Mouse (Mus musculus) 3T3-L1 (cell line): Measurements from ENCODE around the gene Ttll6.

Source experiments
- DNase-seq: peaks from one replicate; pipeline ENCODE4 v3.0.0-alpha.2; 2015; ENCODE audit warnings: low read depth, low spot score

Ttll6 gene

GRCm38 (mm10) chr11:96168125-96168524, 34.5 kb downstream of the Ttll6 start:
- DNase-seq, result no peak

GRCm38 (mm10) chr11:96169016-96169415, 35.4 kb downstream of the Ttll6 start:
- DNase-seq, result no peak

GRCm38 (mm10) chr11:96170711-96171379, 37.3 kb downstream of the Ttll6 start:
- DNase-seq, result no peak

DNA sequence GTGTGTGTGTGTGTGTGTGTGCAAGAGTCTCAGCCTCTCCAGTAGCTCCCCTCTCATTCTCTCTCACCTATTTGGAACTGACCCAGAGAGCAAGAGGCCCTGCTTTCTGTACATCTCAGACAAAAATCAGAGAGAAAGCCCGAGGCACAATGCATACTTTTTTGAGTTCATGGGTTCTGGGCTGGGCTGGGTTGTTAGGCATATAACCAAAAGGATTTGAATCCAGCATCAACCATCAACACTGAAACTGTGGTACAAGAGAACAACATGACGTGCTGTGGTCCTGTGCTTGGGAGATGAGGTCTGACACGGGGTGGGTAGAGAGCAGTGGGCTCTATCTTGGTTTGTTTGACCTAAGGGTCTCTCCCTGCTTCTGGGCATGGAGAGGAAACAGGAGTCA, 38.0 kb downstream of the Ttll6 start:
- no peak for DNase-seq

DNA sequence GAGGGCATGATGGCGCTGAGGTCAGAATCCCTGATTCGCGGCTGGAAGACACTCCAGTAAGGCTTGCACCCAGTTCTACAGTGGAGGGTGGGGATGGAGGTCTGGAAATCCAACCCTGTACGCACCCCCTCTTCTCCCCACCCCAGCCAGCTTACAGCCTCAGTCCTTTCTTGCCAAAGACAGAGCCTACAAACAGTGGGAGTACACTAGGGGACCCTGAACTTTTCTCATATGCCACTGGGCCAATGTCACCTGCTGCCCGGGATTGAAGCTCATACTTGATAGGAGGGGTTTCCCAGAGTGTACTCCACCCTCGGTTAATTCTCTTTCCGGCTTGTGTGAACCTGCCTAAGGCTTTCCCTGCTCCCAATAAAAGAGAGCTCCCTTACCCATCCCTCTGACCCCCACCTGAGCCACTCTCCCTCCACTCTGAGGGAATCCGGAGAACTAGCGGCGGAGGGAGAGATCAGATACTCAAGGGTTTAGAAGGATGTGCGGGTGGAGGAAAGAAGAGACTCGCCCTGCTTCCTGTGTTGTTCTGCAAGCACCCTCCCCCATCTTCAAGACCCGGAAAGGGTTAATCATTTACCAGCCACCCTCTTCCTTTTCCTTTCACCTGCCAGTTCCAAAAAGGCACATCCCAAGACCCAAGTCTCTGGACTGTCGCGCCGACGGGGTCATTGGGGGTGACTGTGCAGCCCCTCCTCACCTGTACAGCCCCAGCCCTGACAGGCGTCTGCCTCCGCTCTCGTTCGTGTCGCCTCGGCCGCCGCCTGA, 39.1 kb downstream of the Ttll6 start:
- DNase-seq, result no peak

DNA sequence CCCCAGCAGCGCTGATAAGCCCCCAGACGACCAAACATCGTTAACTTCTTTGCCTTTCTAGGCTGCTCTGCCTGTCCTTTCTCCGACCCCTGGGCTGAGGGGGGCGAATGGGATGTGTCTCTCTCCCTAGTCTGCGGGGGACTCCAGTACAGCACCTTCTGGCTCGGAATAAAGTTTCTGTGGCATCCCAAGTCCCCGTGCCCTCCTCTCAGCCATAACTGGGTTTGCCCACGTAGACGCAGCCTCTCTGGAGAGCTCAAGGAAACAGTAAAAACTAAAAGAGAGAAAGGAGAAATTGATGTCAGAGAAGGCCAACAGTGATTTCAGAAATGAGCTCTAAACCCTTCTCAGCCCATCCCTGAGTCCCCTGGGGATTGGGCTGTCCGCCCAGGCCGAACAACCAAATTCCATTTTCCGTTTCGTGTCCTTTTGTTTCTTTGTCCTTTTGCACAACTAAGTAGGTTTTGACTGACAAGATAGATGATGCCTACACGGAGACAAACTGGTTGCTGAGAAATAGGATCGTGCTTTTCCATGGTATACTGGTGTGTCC, 39.8 kb downstream of the Ttll6 start:
- DNase-seq, result no peak

DNA sequence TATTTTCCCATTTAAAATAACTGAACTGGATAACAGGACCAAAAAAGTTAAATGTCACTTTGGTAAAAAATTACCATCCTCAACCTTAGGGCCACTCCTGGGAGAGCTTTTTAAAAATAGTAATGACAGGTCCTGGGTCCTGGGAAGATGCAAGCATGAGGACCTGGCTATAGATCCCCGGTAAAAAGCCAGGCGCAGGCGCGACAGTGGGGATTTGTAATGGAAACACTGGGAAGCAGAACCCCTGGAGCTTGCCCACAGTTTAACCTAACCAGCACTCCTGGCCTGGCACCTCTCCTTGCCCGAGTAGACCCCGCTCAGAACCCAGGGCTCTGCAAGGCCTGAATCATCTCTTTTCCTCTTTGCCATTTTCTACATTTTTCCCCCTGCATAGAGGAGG, 41.3 kb downstream of the Ttll6 start:
- DNase-seq, result no peak

- DNase-seq, result no peak
Measured at GRCm38 (mm10) chr11:96175511-96175910, 41.9 kb downstream of the Ttll6 start.

DNA sequence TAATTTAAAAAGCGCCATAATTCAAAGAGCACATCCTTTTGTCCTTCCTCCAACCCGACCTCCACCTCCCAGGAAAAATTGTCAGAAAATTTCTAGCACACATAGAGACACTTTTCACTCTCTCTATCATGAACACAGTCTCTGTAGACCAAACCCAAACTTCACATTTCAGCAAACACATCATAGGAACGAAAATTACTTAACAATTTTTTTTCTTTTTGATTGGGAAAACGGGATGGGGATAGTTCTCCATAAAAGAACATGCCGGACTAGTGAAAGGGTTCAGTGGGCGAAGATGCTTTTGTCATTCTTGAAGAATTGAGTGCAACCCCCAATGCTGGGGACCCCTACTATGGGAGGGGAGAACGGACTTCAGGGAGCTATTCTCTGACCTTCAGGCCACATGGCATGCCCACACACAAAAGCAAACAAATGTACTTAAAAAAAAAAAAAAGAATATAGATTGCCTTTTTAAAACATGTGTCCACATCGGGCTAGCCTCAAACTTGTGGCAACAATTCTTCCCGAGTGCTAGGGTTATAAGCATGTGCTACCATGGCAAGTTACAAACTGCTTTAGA, 42.5 kb downstream of the Ttll6 start:
- no peak for DNase-seq

GRCm38 (mm10) chr11:96176841-96177240, 43.3 kb downstream of the Ttll6 start:
- DNase-seq, result no peak

GRCm38 (mm10) chr11:96177546-96178174, 44.1 kb downstream of the Ttll6 start:
- DNase-seq, result no peak

GRCm38 (mm10) chr11:96178356-96178755, 44.8 kb downstream of the Ttll6 start:
- DNase-seq, result no peak

- DNase-seq, result no peak
Measured at GRCm38 (mm10) chr11:96178911-96179503, 45.4 kb downstream of the Ttll6 start.

DNA sequence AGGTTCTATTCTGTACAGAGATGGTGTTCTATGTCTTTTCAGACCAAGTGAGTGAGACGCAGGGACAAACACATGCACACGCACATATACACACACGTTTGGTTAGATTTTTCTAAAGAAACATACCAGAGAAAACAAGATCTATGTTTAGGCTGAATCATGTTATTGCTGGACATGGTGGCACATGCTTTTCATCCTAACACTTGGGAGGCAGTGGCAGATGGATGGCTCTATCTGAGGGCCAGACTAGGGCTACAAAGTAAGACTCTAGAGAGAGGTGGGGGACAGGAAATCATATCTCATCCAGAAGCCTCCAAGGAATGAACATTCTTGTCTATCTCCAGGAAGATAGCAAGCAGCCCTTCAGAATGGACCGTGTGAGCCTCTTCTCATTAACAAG, 47.5 kb downstream of the Ttll6 start:
- DNase-seq, result no peak

DNA sequence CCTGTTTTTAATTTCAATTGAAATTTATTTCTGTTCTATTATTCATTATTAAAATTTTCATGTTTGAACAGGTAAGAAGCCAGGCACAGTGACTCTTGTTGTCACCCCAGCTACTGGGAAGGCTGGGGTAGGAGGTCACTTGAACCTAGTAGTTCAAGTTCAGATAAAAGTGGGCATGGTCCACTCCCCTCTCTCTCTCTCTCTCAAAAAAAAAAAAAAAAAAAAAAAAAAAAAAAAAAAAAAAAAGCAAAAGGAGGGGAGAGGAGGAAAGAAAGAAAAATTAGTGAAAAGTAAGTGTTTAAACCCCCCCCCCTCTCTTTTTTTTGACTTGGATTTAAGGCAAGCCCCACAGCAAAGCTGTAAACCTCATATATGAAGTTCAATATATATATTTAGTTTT, 50.6 kb downstream of the Ttll6 start:
- no peak for DNase-seq

GRCm38 (mm10) chr11:96187321-96187720, 53.7 kb downstream of the Ttll6 start:
- DNase-seq, result no peak

- no peak for DNase-seq
Measured at GRCm38 (mm10) chr11:96189810-96190522, 56.4 kb downstream of the Ttll6 start.

DNA sequence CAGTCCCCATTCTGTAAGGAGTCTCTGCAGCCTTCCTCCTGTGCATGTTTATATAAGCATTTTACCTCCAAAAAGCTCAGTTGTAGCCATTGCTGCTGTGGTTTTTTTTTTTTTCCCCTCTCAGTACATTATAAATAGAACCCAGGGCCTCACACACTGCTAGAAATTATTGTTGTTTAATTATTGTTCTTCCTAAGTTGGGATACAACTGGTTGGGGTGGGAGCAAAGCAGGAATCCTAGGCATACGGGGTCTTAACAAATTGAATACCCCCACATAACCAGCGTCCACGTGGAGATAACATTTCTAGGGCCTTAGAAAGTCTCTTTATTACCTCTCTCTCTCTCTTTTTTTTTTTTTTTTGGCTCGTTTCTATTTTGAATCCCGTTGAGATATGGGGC, 57.5 kb downstream of the Ttll6 start:
- DNase-seq, result no peak

DNA sequence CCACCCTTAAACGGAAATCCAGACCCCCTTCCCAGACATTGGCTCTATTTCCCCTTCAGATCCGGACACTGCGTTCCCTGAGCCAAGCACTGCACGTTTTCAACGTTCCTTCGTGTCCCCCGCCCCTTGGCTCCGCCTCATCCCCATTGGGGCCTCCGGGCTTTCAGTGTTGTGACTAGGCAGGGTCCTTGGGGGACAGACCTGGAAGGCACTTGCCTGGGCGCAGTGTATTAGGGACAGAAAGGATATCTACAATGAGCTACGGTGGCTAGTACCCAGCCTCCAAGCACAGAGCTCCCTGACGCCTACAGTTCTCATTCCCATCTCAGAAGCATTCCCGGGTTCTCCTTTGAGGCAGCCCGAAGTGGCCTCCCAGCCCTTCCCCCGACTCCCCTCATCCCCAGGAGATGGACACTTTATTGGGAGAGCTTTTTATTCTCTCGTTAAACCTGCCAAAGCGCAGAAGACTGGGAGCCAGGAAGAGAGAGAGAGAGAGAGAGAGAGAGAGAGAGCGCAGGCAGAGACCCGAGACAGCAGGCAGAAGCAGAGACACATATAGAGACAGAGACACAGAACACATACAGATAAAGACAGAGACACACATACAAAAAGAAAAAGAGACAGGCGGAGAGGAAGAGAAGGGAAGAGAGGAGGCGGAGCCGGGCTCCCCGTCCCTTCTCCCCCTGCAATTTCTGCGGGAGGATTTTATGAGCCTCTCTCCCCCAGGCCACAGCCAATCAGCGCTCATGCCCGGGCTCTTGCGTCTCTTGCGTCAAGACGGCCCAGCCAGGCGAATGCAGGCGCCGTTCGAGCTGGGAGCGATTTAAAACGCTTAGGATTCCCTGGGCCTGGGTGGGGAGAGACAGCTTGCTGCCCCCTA, 60.2 kb downstream of the Ttll6 start, which contains the start of gene Hoxb13:
Gene Hoxb13, plus strand, starts transcription at position 796 of the 880 bp plus-strand sequence.
- no peak for DNase-seq

- DNase-seq, result no peak
Measured at GRCm38 (mm10) chr11:96194401-96194710, 60.8 kb downstream of the Ttll6 start.
